Mouse (Mus musculus): ENCODE measurements around the gene Tdrkh.

GRCm38 (mm10) chr3:94434305-94434704 is 21.2 kb downstream of the Tdrkh start:
- no peak for TF ChIP-seq CTCF (conservative IDR thresholded peaks at IDR 0.05; ENCODE audit: low read length)
- TF ChIP-seq NANOG (IDR thresholded peaks at IDR 0.05; ENCODE audit: borderline replicate concordance, low read length), result no peak
- no peak for TF ChIP-seq POU5F1 (IDR thresholded peaks at IDR 0.05; ENCODE audit: borderline replicate concordance, low read length)
